41 mouse cellular contexts compared by ENCODE assay signal in genomic region chr5:123090560-123091306, GRCm38 (mm10). TPM values are rescaled to one million over a fixed set of nuclear protein-coding genes. Genes with fewer than 3 reads are reported as not detected.
A peak's percentile ranks its signal among the peaks of the same experiment; 100 is the strongest.
DNase-seq lines count a peak whose midpoint lies in the region; ATAC-seq and TF ChIP-seq lines count a peak whose summit lies in the region.
"Had no signal": no experiment of that assay in that cellular context is flagged by ENCODE, and none has a peak within 500 bp of the region (broad histone marks: within the 10 kb centered on the region; RNA-seq: fewer than 3 reads in every experiment).

No protein-coding gene starts in this region.

- peak overlapping the region; percentile 19; the same call in 1 of the 2 replicates for H3K27ac ChIP-seq in cerebellum, adult 2 months (ENCODE audit: insufficient read depth, low read length)
- H3K27ac ChIP-seq in liver, embryonic 14.5 days, result peak overlapping the region; percentile 87
- H3K27ac ChIP-seq in intestine, postnatal 0 days (ENCODE audit: low read depth, low read length), result no peak overlapping the region
- no peak overlapping the region for H3K27ac ChIP-seq in gastrocnemius, adult 2 months
- H3K27ac ChIP-seq: embryonic facial prominence, embryonic 13.5 days; forebrain, embryonic 12.5 days; heart, adult 2 months; heart, embryonic 13.5 days; hindbrain, embryonic 14.5 days had no signal

- H3K9ac ChIP-seq in liver, embryonic 14.5 days (replicated peaks), result peak overlapping the region; percentile 13; the same call in 1 of the 2 replicates
- no peak overlapping the region for H3K9ac ChIP-seq in intestine, postnatal 0 days (ENCODE audit: low read depth, low read length)
- H3K9ac ChIP-seq: embryonic facial prominence, embryonic 13.5 days; forebrain, embryonic 12.5 days; heart, embryonic 13.5 days; hindbrain, embryonic 14.5 days had no signal

- DNase-seq in cerebellum, adult 2 months, result no peak
- peak; percentile 64 for DNase-seq in ES-CJ7 (ENCODE audit: low read depth, low spot score)
- DNase-seq in c-Kit-positive CD71-positive TER-119-positive erythroid progenitor cells, embryonic 14.5 days (ENCODE audit: low spot score), result peak; percentile 22
- DNase-seq in liver, embryonic 14.5 days (ENCODE audit: low read depth in 3 of 3, low spot score in 3 of 3), result no peak
- no peak for DNase-seq in frontal cortex, postnatal 14 days (ENCODE audit: low spot score in 2 of 2)
- no peak for DNase-seq in gastrocnemius, adult 2 months
- DNase-seq: adrenal gland, postnatal 25 days; cerebellum, adult 11-12 months; cerebellum, postnatal 10 days; gastrocnemius, postnatal 36 days; heart, adult 2 months; heart, postnatal 10 days; kidney, adult 18-20 months; kidney, postnatal 10 days; layer of hippocampus, adult 9-11 months; lung, adult 18-20 months; lung, postnatal 4 days; midbrain, embryonic 14.5 days; right cerebral cortex, adult 18-20 months; spleen, adult 18-20 months; thymus, postnatal 14 days had no signal

- TF ChIP-seq POLR2A in cerebellum, adult 2 months (IDR thresholded peaks at IDR 0.05; ENCODE audit: borderline replicate concordance, insufficient read depth, low read length), result no peak

- intact Hi-C loops in gastrocnemius, adult 2 months (cut with DNase I), result no loop called here

- TF ChIP-seq EP300 in liver, embryonic 14.5 days (IDR thresholded peaks at IDR 0.05; ENCODE audit: low read depth), result no peak

- no peak for ATAC-seq in cerebellum, adult (ENCODE audit: insufficient number of reproducible peaks, low FRiP score, low TSS enrichment)
- no peak for ATAC-seq in liver, embryonic 14.5 days (ENCODE audit: insufficient read depth)
- no peak for ATAC-seq in intestine, postnatal 0 days
- ATAC-seq: lung, postnatal 0 days; Patski had no signal

- H3K36me3 ChIP-seq in liver, embryonic 14.5 days (replicated peaks; ENCODE audit: control insufficient read depth, insufficient read depth, low read depth), result peaks cover 6% of the 10 kb centered on the region
- no peaks in the 10 kb centered on the region for H3K36me3 ChIP-seq in intestine, postnatal 0 days (ENCODE audit: control insufficient read depth, insufficient read depth)
- H3K36me3 ChIP-seq: embryonic facial prominence, embryonic 13.5 days; forebrain, embryonic 12.5 days; G1E had no signal

- H3K9me3 ChIP-seq in liver, embryonic 14.5 days (ENCODE audit: control insufficient read depth, low read length), result no peaks in the 10 kb centered on the region
- H3K9me3 ChIP-seq in intestine, postnatal 0 days (ENCODE audit: control insufficient read depth), result no peaks in the 10 kb centered on the region
- H3K9me3 ChIP-seq: embryonic facial prominence, embryonic 13.5 days; forebrain, embryonic 12.5 days; G1E; heart, embryonic 13.5 days had no signal

- H3K4me1 ChIP-seq in cerebellum, adult 2 months (ENCODE audit: control insufficient read depth, insufficient read depth, low read length), result peaks cover 19% of the 10 kb centered on the region
- peaks cover 54 to 56% of the 10 kb centered on the region in 2 experiments for H3K4me1 ChIP-seq in liver, embryonic 14.5 days (replicated peaks; ENCODE audit: control insufficient read depth in 2 of 2, insufficient read depth in 2 of 2, low read length in 1 of 2)
- no peaks in the 10 kb centered on the region for H3K4me1 ChIP-seq in intestine, postnatal 0 days (replicated peaks; ENCODE audit: control insufficient read depth, insufficient read depth, low read length)
- H3K4me1 ChIP-seq: embryonic facial prominence, embryonic 13.5 days; forebrain, embryonic 12.5 days had no signal

- no peak overlapping the region for H3K4me3 ChIP-seq in cerebellum, adult 2 months (replicated peaks; ENCODE audit: insufficient read depth, low read depth, low read length)
- H3K4me3 ChIP-seq in liver, embryonic 14.5 days (ENCODE audit: insufficient read depth in 1 of 2, low read depth in 2 of 2, low read length in 2 of 2), result no peak overlapping the region
- H3K4me3 ChIP-seq in intestine, postnatal 0 days (ENCODE audit: low read depth, low read length), result no peak overlapping the region
- no peak overlapping the region for H3K4me3 ChIP-seq in gastrocnemius, adult 2 months
- H3K4me3 ChIP-seq: embryonic facial prominence, embryonic 13.5 days; forebrain, embryonic 12.5 days; heart, adult 2 months; heart, embryonic 13.5 days had no signal

- H3K27me3 ChIP-seq in cerebellum, adult 2 months (ENCODE audit: control insufficient read depth, insufficient read depth, low read length), result no peaks in the 10 kb centered on the region
- no peaks in the 10 kb centered on the region for H3K27me3 ChIP-seq in liver, embryonic 14.5 days (ENCODE audit: control insufficient read depth, insufficient read depth, low read length)
- H3K27me3 ChIP-seq in intestine, postnatal 0 days (replicated peaks; ENCODE audit: control insufficient read depth, insufficient read depth, low read length), result no peaks in the 10 kb centered on the region
- H3K27me3 ChIP-seq: CH12.LX; embryonic facial prominence, embryonic 13.5 days; forebrain, embryonic 12.5 days; heart, embryonic 13.5 days; Patski had no signal

- 73% methylated on average over 10 of the region's 10 CpGs for WGBS in cerebellum, adult 2 months
- 76% methylated on average over 10 of the region's 10 CpGs for WGBS in liver, embryonic 14.5 days (ENCODE audit: insufficient replicate concordance)
- WGBS in intestine, postnatal 0 days, result 77% methylated on average over 10 of the region's 10 CpGs

- TF ChIP-seq CTCF in cerebellum, adult 2 months (IDR thresholded peaks at IDR 0.05; ENCODE audit: borderline replicate concordance, insufficient read depth, low read depth, low read length), result no peak
- TF ChIP-seq CTCF in liver, embryonic 14.5 days (IDR thresholded peaks at IDR 0.05; ENCODE audit: low read depth), result no peak
- no peak for TF ChIP-seq CTCF in intestine, postnatal 0 days (IDR thresholded peaks at IDR 0.05; ENCODE audit: low read depth)
- TF ChIP-seq CTCF in gastrocnemius, adult 2 months (IDR thresholded peaks at IDR 0.05), result no peak

- H3K4me2 ChIP-seq in liver, embryonic 14.5 days (ENCODE audit: low read depth), result no peak overlapping the region; the same call in 1 of the 2 replicates
- H3K4me2 ChIP-seq in intestine, postnatal 0 days (replicated peaks; ENCODE audit: low read depth), result no peak overlapping the region
- H3K4me2 ChIP-seq: embryonic facial prominence, embryonic 13.5 days; forebrain, embryonic 12.5 days; heart, embryonic 13.5 days; hindbrain, embryonic 14.5 days had no signal

RNA-seq across cellular contexts. Expression of gene Tmem120b, which starts 22.5 kb away (rescaled TPM):
- 21.8 and 25.3 TPM in 2 replicates for polyA plus RNA-seq in cerebellum, adult 2 months (2012; rRNA removed)
- polyA plus RNA-seq in liver, embryonic 14.5 days (2012; rRNA removed), result 17.7 and 19.0 TPM in 2 replicates
- polyA plus RNA-seq in liver, embryonic 14.5 days (2014; fragmentation: Nextera tagmentation; extraction: Ambion mirVana), result 18.0 and 18.1 TPM in 2 replicates
- 3.2 and 4.2 TPM in 2 replicates for polyA plus RNA-seq in intestine, postnatal 0 days (2015; fragmentation: Nextera tagmentation; extraction: Ambion mirVana)
- total RNA-seq in gastrocnemius, adult 2 months (2021), result 10 to 100 TPM; 19.2 to 23.2 TPM

RNA-seq across cellular contexts. Expression of gene Rhof, which starts 41.8 kb away (rescaled TPM):
- polyA plus RNA-seq in cerebellum, adult 2 months (2012; rRNA removed), result 27.0 and 32.3 TPM in 2 replicates
- polyA plus RNA-seq in liver, embryonic 14.5 days (2012; rRNA removed), result 1.8 and 2.1 TPM in 2 replicates
- polyA plus RNA-seq in liver, embryonic 14.5 days (2014; fragmentation: Nextera tagmentation; extraction: Ambion mirVana), result 2.5 and 2.6 TPM in 2 replicates
- polyA plus RNA-seq in intestine, postnatal 0 days (2015; fragmentation: Nextera tagmentation; extraction: Ambion mirVana), result 17.0 TPM in 2 replicates
- under 1 TPM; 0.28 to 0.36 TPM for total RNA-seq in gastrocnemius, adult 2 months (2021)

RNA-seq across cellular contexts. Expression of gene Morn3, which starts 43.9 kb away (rescaled TPM):
- polyA plus RNA-seq in cerebellum, adult 2 months (2012; rRNA removed), result 0.23 and 0.73 TPM in 2 replicates
- not detected in 2 replicates for polyA plus RNA-seq in liver, embryonic 14.5 days (2012; rRNA removed)
- not detected in 2 replicates for polyA plus RNA-seq in liver, embryonic 14.5 days (2014; fragmentation: Nextera tagmentation; extraction: Ambion mirVana)
- polyA plus RNA-seq in intestine, postnatal 0 days (2015; fragmentation: Nextera tagmentation; extraction: Ambion mirVana), result 0.43 TPM in 1 of 2 replicates, not detected in the other
- total RNA-seq in gastrocnemius, adult 2 months (2021), result not detected
- total RNA-seq: adrenal gland, adult 18-20 months; adrenal gland, postnatal 25 days; CH12.LX; common myeloid progenitor, adult 5-6 weeks; G1E; gastrocnemius, postnatal 36 days; heart, adult 2 months; heart, postnatal 10 days; hematopoietic stem cell, adult 5-6 weeks; left cerebral cortex, postnatal 10 days; megakaryocyte-erythroid progenitor cell, adult 5-6 weeks; neutrophil, adult 5-6 weeks had no signal
- polyA plus RNA-seq: C2C12; embryonic facial prominence, embryonic 13.5 days; erythroblast, embryonic 14.5 days; G1E; heart, adult 2 months; heart, embryonic 13.5 days; large intestine, adult 2 months; midbrain, embryonic 14.5 days; urinary bladder, adult 2 months had no signal

RNA-seq across cellular contexts. Expression of gene Setd1b, which starts 51.3 kb away (rescaled TPM):
- 14.9 and 17.0 TPM in 2 replicates for polyA plus RNA-seq in cerebellum, adult 2 months (2012; rRNA removed)
- 2.3 and 2.7 TPM in 2 replicates for polyA plus RNA-seq in liver, embryonic 14.5 days (2012; rRNA removed)
- polyA plus RNA-seq in liver, embryonic 14.5 days (2014; fragmentation: Nextera tagmentation; extraction: Ambion mirVana), result 3.3 and 4.3 TPM in 2 replicates
- polyA plus RNA-seq in intestine, postnatal 0 days (2015; fragmentation: Nextera tagmentation; extraction: Ambion mirVana), result 5.4 and 6.7 TPM in 2 replicates
- total RNA-seq in gastrocnemius, adult 2 months (2021), result 10 to 100 TPM in 1 of 2 experiments, 1 to 10 TPM in 1; 9.8 to 11.3 TPM

Comparison
In these comparisons a context has a peak if more than half of its experiments do, and no peak if none do; other contexts are left out.
1. DNase-seq: peak in ES-CJ7 (single experiment) and c-Kit-positive CD71-positive TER-119-positive erythroid progenitor cells, embryonic 14.5 days (single experiment); none in cerebellum, adult 2 months (0 of 2), liver, embryonic 14.5 days (0 of 3), frontal cortex, postnatal 14 days (0 of 2) and gastrocnemius, adult 2 months (single experiment).
2. H3K27ac ChIP-seq: peak in cerebellum, adult 2 months (single experiment) and liver, embryonic 14.5 days (single experiment); none in intestine, postnatal 0 days (single experiment) and gastrocnemius, adult 2 months (single experiment).